Mouse (Mus musculus) adrenal gland, postnatal 10 days (tissue): ENCODE results near the gene Slc25a33. TPM values are rescaled to one million over a fixed set of nuclear protein-coding genes. Genes with fewer than 3 reads are reported as not detected.

Experiments
- microRNA-seq: library from miRNA; unstranded; fragments of <30 nt; microRNA quantifications from one replicate; pipeline ENCODE4 v1.2.0, GENCODE M21; 2021
- total RNA-seq, 2 experiments: library from RNA; stranded (reverse); gene quantifications; 2 replicates each; pipeline ENCODE4 v1.2.3; 2021

Slc25a33 gene
- total RNA-seq, 2 experiments from 2014 or later = 24.3 to 34.0 TPM

Small RNAs within 50 kb of the gene (microRNA-seq; reads per million reads assigned to microRNA genes)
- not detected for gene Gm47301

Other genes starting within 250 kb of the Slc25a33 start
- 10 to 100 TPM; 72.7 to 95.7 TPM for gene Clstn1, start 187.8 kb downstream of the Slc25a33 start, total RNA-seq
- gene Pik3cd, start 71.7 kb downstream of the Slc25a33 start, total RNA-seq = 10 to 100 TPM in 1 of 2 experiments, 1 to 10 TPM in 1; 7.5 to 12.1 TPM
- gene Tmem201, start 36.2 kb downstream of the Slc25a33 start, total RNA-seq = 10 to 100 TPM; 35.0 to 43.6 TPM
- 10 to 100 TPM; 31.6 TPM for gene Spsb1, start 180.8 kb upstream of the Slc25a33 start, total RNA-seq
- 100 to 1,000 TPM; 102 to 133 TPM for gene H6pd, start 234.7 kb upstream of the Slc25a33 start, total RNA-seq